Mouse (Mus musculus) liver, embryonic 14.5 days (tissue): ENCODE data around the gene Mecom. TPM values are rescaled to one million over a fixed set of nuclear protein-coding genes. Genes with fewer than 3 reads are reported as not detected.

ENCODE experiments used
- ATAC-seq: fragments of 200-750 bp; cut with Nextera tagmentation; 2 replicates; pipeline ENCODE4 v1.8.0; 2017; ENCODE audit warnings: moderate number of reproducible peaks, mild to moderate bottlenecking, moderate library complexity; ENCODE audit not compliant: insufficient read depth
- DNase-seq, 3 experiments: peaks; one replicate each; pipeline ENCODE4 v3.0.0-alpha.2; 2012 to 2013; ENCODE audit warnings: low read depth in 3 of 3, low spot score in 3 of 3
- H3K27ac ChIP-seq: fragments of 300-500 bp; sonication (generic); 2 replicates; pipeline ENCODE4 v1.5.1; 2014; ENCODE audit warnings: moderate library complexity, mild to moderate bottlenecking, control low read depth, inconsistent platforms
- H3K27me3 ChIP-seq: fragments of 300-500 bp; sonication (generic); 2 replicates; pipeline ENCODE4 v1.6.1; 2014; ENCODE audit warnings: mild to moderate bottlenecking, low read length, moderate library complexity; ENCODE audit not compliant: control insufficient read depth, insufficient read depth
- H3K36me3 ChIP-seq: fragments of 300-500 bp; sonication (generic); replicated peaks from 2 replicates; pipeline ENCODE4 v1.6.1; 2014; ENCODE audit warnings: low read depth; ENCODE audit not compliant: control insufficient read depth, insufficient read depth
- H3K4me1 ChIP-seq, 2 experiments: fragments of 200-500 bp in 1 of 2; fragments of 300-500 bp in 1 of 2; sonication (generic) in 1 of 2; replicated peaks; 2 replicates each; pipeline ENCODE4 v1.6.1; 2012 to 2014; ENCODE audit warnings: antibody characterized with exemption in 1 of 2, inconsistent platforms in 1 of 2, low read length in 1 of 2; ENCODE audit not compliant: control insufficient read depth in 2 of 2, insufficient read depth in 2 of 2
- H3K4me2 ChIP-seq: fragments of 300-500 bp; sonication (generic); 2 replicates; pipeline ENCODE4 v1.6.1; 2014; ENCODE audit warnings: low read depth, mild to moderate bottlenecking, control low read depth, moderate library complexity
- H3K4me3 ChIP-seq, 2 experiments: fragments of 200-500 bp in 1 of 2; fragments of 300-500 bp in 1 of 2; sonication (generic) in 1 of 2; 2 replicates each; pipeline ENCODE4 v1.5.1; 2012 to 2014; ENCODE audit warnings: low read depth in 2 of 2, low read length in 2 of 2, mild to moderate bottlenecking in 2 of 2, control low read depth in 1 of 2, inconsistent platforms in 1 of 2, moderate library complexity in 1 of 2; ENCODE audit not compliant: insufficient read depth in 1 of 2
- H3K9ac ChIP-seq: fragments of 300-500 bp; sonication (generic); replicated peaks from 2 replicates; pipeline ENCODE4 v1.6.1; 2014; ENCODE audit warnings: mild to moderate bottlenecking, control low read depth, moderate library complexity
- H3K9me3 ChIP-seq: fragments of 300-500 bp; sonication (generic); 2 replicates; pipeline ENCODE4 v1.6.1; 2016; ENCODE audit warnings: low read length, mixed read lengths; ENCODE audit not compliant: control insufficient read depth
- CTCF ChIP-seq: IDR thresholded peaks from 2 replicates; pipeline ENCODE4 v1.5.1; 2016; ENCODE audit warnings: antibody characterized with exemption, low read depth, control low read depth
- EP300 ChIP-seq: IDR thresholded peaks from 2 replicates; pipeline ENCODE4 v1.6.1; 2016; ENCODE audit warnings: antibody characterized with exemption, low read depth
- WGBS: fragments of 180-500 bp; shearing (Covaris S2); extraction: QIAGEN DNeasy Blood & Tissue Kit; methylation state at CpG from one replicate; pipeline ENCODE4 v1.1.7; 2014; ENCODE audit not compliant: insufficient replicate concordance; 5-methylcytosine and 5-hydroxymethylcytosine counted together
- polyA plus RNA-seq, 2 experiments: library from polyadenylated mRNA; depleted of rRNA in 1 of 2; stranded (reverse) in 1 of 2; unstranded in 1 of 2; fragments of >200 nt; fragmentation: Nextera tagmentation in 1 of 2; extraction: Ambion mirVana in 1 of 2; gene quantifications; 2 replicates each; pipeline versions ENCODE4 v1.2.1 to v1.2.3; 2012 to 2014

The Mecom gene
- polyA plus RNA-seq, 2 experiments = 0.67 to 0.75 TPM

GRCm38 (mm10) chr3:30455902-30456301 lies 91.9 kb downstream of the Mecom start:
- ATAC-seq (no peak), DNase-seq (no peak)
- H3K4me1 ChIP-seq = no peaks in the 10 kb centered on the region
- no peaks in the 10 kb centered on the region for H3K9me3 ChIP-seq
- TF ChIP-seq EP300 (no peak), CTCF (no peak)
- 46% methylated on average over 8 of the region's 8 CpGs for WGBS
- H3K4me2 ChIP-seq = no peak overlapping the region
- no peak overlapping the region for H3K9ac ChIP-seq
- no peaks in the 10 kb centered on the region for H3K36me3 ChIP-seq
- no peak overlapping the region for H3K27ac ChIP-seq
- H3K4me3 ChIP-seq = no peak overlapping the region
- no peaks in the 10 kb centered on the region for H3K27me3 ChIP-seq

GRCm38 (mm10) chr3:30453546-30454455 lies 94.0 kb downstream of the Mecom start:
- no peak overlapping the region for H3K4me3 ChIP-seq
- WGBS = 68% methylated on average over 15 of the region's 15 CpGs
- no peaks in the 10 kb centered on the region for H3K9me3 ChIP-seq
- H3K36me3 ChIP-seq = no peaks in the 10 kb centered on the region
- H3K9ac ChIP-seq = no peak overlapping the region
- H3K4me1 ChIP-seq = no peaks in the 10 kb centered on the region
- H3K27me3 ChIP-seq = no peaks in the 10 kb centered on the region
- H3K27ac ChIP-seq = no peak overlapping the region
- DNase-seq (no peak), ATAC-seq (no peak)
- TF ChIP-seq EP300 (no peak), CTCF (no peak)
- H3K4me2 ChIP-seq = no peak overlapping the region

DNA sequence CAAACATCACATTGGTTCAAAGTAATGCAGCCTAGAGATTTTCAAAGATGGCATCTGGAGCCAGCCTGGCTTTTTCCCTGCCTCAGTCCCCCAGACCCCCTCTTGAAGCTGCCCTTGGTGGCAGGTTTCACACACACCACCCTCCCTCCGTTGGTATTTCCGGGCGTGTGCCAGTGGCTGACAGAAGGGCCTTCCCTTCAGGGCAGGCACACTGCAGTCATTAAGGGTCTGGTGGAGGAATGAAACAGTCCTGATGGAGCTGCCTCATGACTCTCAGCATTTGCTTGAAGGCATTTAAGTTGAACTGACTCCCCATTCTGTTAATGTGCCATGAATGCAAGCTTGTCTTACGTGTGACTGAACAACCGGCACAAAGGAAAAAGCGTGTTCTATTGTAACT lies 94.8 kb downstream of the Mecom start:
- 77% methylated on average over 6 of the region's 6 CpGs for WGBS
- Histone ChIP-seq H3K4me3 (no peak overlapping the region), H3K9me3 (no peaks in the 10 kb centered on the region), H3K27me3 (no peaks in the 10 kb centered on the region), H3K4me2 (no peak overlapping the region), H3K27ac (no peak overlapping the region), H3K4me1 (no peaks in the 10 kb centered on the region), H3K36me3 (no peaks in the 10 kb centered on the region), H3K9ac (no peak overlapping the region)
- ATAC-seq (no peak), DNase-seq (no peak)
- TF ChIP-seq EP300 (no peak), CTCF (no peak)

- TF ChIP-seq CTCF (no peak), EP300 (no peak)
- 65% methylated on average over 7 of the region's 7 CpGs for WGBS
- DNase-seq (no peak), ATAC-seq (no peak)
- Histone ChIP-seq H3K9me3 (no peaks in the 10 kb centered on the region), H3K4me2 (no peak overlapping the region), H3K4me3 (no peak overlapping the region), H3K4me1 (no peaks in the 10 kb centered on the region), H3K9ac (no peak overlapping the region), H3K36me3 (no peaks in the 10 kb centered on the region), H3K27me3 (no peaks in the 10 kb centered on the region), H3K27ac (no peak overlapping the region)
These were observed 95.3 kb downstream of the Mecom start for GRCm38 (mm10) chr3:30452511-30452910.

GRCm38 (mm10) chr3:30450206-30450965 lies 97.4 kb downstream of the Mecom start:
- TF ChIP-seq CTCF (no peak), EP300 (no peak)
- H3K27ac ChIP-seq = no peak overlapping the region
- H3K4me1 ChIP-seq = no peaks in the 10 kb centered on the region
- no peaks in the 10 kb centered on the region for H3K27me3 ChIP-seq
- H3K9me3 ChIP-seq = no peaks in the 10 kb centered on the region
- no peak overlapping the region for H3K4me3 ChIP-seq
- H3K9ac ChIP-seq = no peak overlapping the region
- no peak overlapping the region for H3K4me2 ChIP-seq
- 51% methylated on average over 10 of the region's 10 CpGs for WGBS
- ATAC-seq (no peak), DNase-seq (no peak)
- H3K36me3 ChIP-seq = no peaks in the 10 kb centered on the region
